Mouse (Mus musculus) stomach, postnatal 0 days (tissue): ENCODE results near the gene Tgfbr1.

Experiments
- CTCF ChIP-seq: IDR thresholded peaks from 2 replicates; pipeline ENCODE4 v1.5.1; 2016; ENCODE audit warnings: antibody characterized with exemption, low read depth, mild to moderate bottlenecking, moderate library complexity
- EP300 ChIP-seq: optimal IDR thresholded peaks from 2 replicates; pipeline ENCODE3; 2016; ENCODE audit warnings: antibody characterized with exemption

DNA sequence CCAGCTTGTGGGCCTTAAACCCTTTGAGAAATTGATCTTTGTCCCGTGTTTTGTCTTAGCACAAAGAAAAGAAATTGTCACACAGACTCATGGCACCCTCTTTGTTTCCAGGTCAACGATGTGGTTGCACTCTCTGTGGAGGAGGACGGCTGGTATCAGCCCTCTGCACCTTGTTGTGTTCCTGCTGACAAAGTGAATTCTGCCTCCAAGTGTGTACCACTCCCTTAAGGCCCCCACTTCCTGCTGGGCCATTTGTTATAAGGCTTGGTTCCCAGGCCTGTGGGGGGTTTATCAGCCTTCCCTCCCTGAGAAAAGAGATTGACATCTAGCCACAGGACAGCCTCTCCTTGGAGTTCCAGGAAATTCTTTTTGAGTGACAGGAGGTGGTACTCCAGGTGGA, 69.2 kb downstream of the Tgfbr1 start:
- TF ChIP-seq CTCF (no peak), EP300 (no peak)
